Mouse (Mus musculus) spleen, adult 12 weeks (tissue): Measurements from ENCODE around the gene Ost4.

Experiments
- DNase-seq: peaks from one replicate; pipeline ENCODE4 v3.0.0; 2022; ENCODE audit warnings: low spot score

Gene Ost4

GRCm38 (mm10) chr5:30923119-30923518 is 15.5 kb upstream of the Ost4 start:
- DNase-seq = no peak

- no peak for DNase-seq
These were observed 15.0 kb upstream of the Ost4 start for GRCm38 (mm10) chr5:30922581-30923041.

- DNase-seq = peak; percentile 85
These were observed 13.9 kb upstream of the Ost4 start, which contains the start of gene Khk for GRCm38 (mm10) chr5:30921256-30922033. Gene Khk, plus strand, starts transcription at chr5:30921431.

- DNase-seq = no peak
These were observed 13.0 kb upstream of the Ost4 start for GRCm38 (mm10) chr5:30920621-30921020.

- no peak for DNase-seq
These were observed 12.4 kb upstream of the Ost4 start for GRCm38 (mm10) chr5:30919831-30920614.

GRCm38 (mm10) chr5:30918691-30919090 is 11.1 kb upstream of the Ost4 start:
- no peak for DNase-seq

- DNase-seq = no peak
These were observed 10.5 kb upstream of the Ost4 start for GRCm38 (mm10) chr5:30917891-30918670.

GRCm38 (mm10) chr5:30917348-30917747 is 9.8 kb upstream of the Ost4 start:
- DNase-seq = no peak

- DNase-seq = no peak
These were observed 9.3 kb upstream of the Ost4 start for GRCm38 (mm10) chr5:30916841-30917240.

- DNase-seq = peak; percentile 30
These were observed 8.4 kb upstream of the Ost4 start for GRCm38 (mm10) chr5:30915974-30916433.

- no peak for DNase-seq
These were observed 7.9 kb upstream of the Ost4 start for GRCm38 (mm10) chr5:30915456-30915855.

- DNase-seq = no peak
These were observed 7.3 kb upstream of the Ost4 start for GRCm38 (mm10) chr5:30914849-30915248.

- DNase-seq = no peak
These were observed 6.6 kb upstream of the Ost4 start for GRCm38 (mm10) chr5:30914101-30914635.

GRCm38 (mm10) chr5:30913060-30913841 is 5.7 kb upstream of the Ost4 start, which contains the start of gene Emilin1:
Gene Emilin1, plus strand, starts transcription at chr5:30913402.
- no peak for DNase-seq

GRCm38 (mm10) chr5:30912156-30912555 is 4.6 kb upstream of the Ost4 start:
- DNase-seq = no peak

- no peak for DNase-seq
These were observed 2.9 kb upstream of the Ost4 start for GRCm38 (mm10) chr5:30910481-30910880.

- DNase-seq = no peak
These were observed 2.3 kb upstream of the Ost4 start for GRCm38 (mm10) chr5:30909863-30910262.

GRCm38 (mm10) chr5:30909300-30909659 is 1.7 kb upstream of the Ost4 start:
- DNase-seq = no peak

- DNase-seq = no peak
These were observed 1.1 kb upstream of the Ost4 start for GRCm38 (mm10) chr5:30908426-30909299.

GRCm38 (mm10) chr5:30901860-30902259 is 5.7 kb downstream of the Ost4 start:
- no peak for DNase-seq
